Mouse (Mus musculus): ENCODE results near the gene Map2k4. TPM values are rescaled to one million over a fixed set of nuclear protein-coding genes. Genes with fewer than 3 reads are reported as not detected.

The Map2k4 gene
- polyA plus RNA-seq, 1 experiment from 2014 or later, result 61.0 TPM

DNA sequence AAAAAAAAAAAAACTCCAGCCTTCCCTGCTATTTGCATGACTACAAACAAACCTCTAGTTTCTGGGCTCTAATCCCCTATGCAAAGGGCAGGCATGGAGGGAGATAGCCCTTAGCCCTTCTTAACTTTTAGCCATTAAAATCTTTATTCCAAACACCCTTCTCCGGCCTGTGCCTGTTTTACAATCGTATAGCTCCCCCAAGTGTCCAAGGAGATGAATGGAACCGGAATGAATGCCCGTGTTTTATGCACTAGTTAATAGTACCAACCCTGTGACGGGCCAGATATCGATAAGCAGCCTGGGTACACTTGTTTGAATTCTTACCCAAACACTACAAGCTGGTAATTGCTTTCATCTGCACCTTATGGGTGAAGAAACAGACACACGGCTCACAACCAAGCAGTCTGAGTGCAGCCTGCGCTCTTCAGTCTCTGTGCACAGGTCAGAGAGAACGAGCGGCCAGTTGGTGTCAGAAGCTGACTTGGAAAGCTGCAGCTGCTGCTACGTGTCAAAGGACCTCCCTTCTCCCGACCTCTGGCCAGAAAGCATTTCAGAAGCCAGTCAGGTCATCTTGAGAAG is 109.2 kb downstream of the Map2k4 start:
- Histone ChIP-seq H3K27ac (no peak overlapping the region), H3K9ac (no peak overlapping the region), H3K36me3 (no peaks in the 10 kb centered on the region), H3K4me3 (no peak overlapping the region), H3K9me3 (no peaks in the 10 kb centered on the region), H3K4me2 (no peak overlapping the region; the same call in 1 of the 2 replicates), H3K27me3 (no peaks in the 10 kb centered on the region), H3K4me1 (no peaks in the 10 kb centered on the region)
- 19% methylated on average over 12 of the region's 12 CpGs for WGBS
- no peak for ATAC-seq (ENCODE audit: borderline replicate concordance, extremely low read depth, low FRiP score, low TSS enrichment)

GRCm38 (mm10) chr11:65667348-65667969 is 120.6 kb downstream of the Map2k4 start:
- H3K36me3 ChIP-seq, result no peaks in the 10 kb centered on the region
- H3K4me1 ChIP-seq, result peaks cover 12% of the 10 kb centered on the region; the same call in 1 of the 2 replicates
- peak overlapping the region; percentile 50 for H3K27ac ChIP-seq
- H3K9me3 ChIP-seq, result no peaks in the 10 kb centered on the region
- H3K27me3 ChIP-seq, result no peaks in the 10 kb centered on the region
- WGBS, result 25% methylated on average over 6 of the region's 6 CpGs
- H3K9ac ChIP-seq, result no peak overlapping the region
- H3K4me3 ChIP-seq, result no peak overlapping the region
- no peak overlapping the region for H3K4me2 ChIP-seq
- ATAC-seq (ENCODE audit: borderline replicate concordance, extremely low read depth, low FRiP score, low TSS enrichment), result no peak

GRCm38 (mm10) chr11:65664903-65665302 is 123.2 kb downstream of the Map2k4 start:
- no peak overlapping the region for H3K27ac ChIP-seq
- H3K4me3 ChIP-seq, result no peak overlapping the region
- 56% methylated on average over 6 of the region's 6 CpGs for WGBS
- ATAC-seq (ENCODE audit: borderline replicate concordance, extremely low read depth, low FRiP score, low TSS enrichment), result no peak
- no peaks in the 10 kb centered on the region for H3K9me3 ChIP-seq
- H3K4me2 ChIP-seq, result no peak overlapping the region
- H3K4me1 ChIP-seq, result peaks cover 16% of the 10 kb centered on the region; the same call in 1 of the 2 replicates
- H3K27me3 ChIP-seq, result no peaks in the 10 kb centered on the region
- no peaks in the 10 kb centered on the region for H3K36me3 ChIP-seq
- H3K9ac ChIP-seq, result no peak overlapping the region

GRCm38 (mm10) chr11:65661790-65662522 is 126.1 kb downstream of the Map2k4 start:
- Histone ChIP-seq H3K4me2 (no peak overlapping the region), H3K27me3 (no peaks in the 10 kb centered on the region), H3K27ac (no peak overlapping the region), H3K9me3 (no peaks in the 10 kb centered on the region), H3K4me3 (no peak overlapping the region), H3K36me3 (no peaks in the 10 kb centered on the region), H3K4me1 (0 out of 2 replicates have a peak, but pooled peaks cover 6% of the 10 kb centered on the region), H3K9ac (no peak overlapping the region)
- no peak for ATAC-seq (ENCODE audit: borderline replicate concordance, extremely low read depth, low FRiP score, low TSS enrichment)
- WGBS, result 37% methylated on average over 8 of the region's 8 CpGs

DNA sequence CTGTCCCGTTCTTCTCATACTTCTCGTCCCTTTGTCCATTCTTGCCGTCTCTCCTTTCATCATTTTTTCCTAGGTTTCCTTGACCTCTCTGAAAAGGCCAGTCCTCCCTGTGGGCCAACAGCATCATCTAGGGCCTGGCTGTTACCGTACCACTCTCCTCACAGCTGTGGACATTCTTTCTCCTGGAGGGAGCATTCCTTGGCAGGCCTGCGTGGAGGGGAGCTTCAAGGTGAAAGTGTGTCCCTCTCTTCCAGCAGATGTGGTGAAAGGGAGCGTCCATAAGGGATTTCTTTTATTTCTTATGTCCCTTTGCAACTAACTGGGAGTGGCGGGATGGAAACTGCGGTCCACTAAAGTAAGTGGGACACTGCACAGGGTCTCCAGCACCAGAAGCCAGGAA is 134.2 kb downstream of the Map2k4 start:
- H3K36me3 ChIP-seq, result no peaks in the 10 kb centered on the region
- no peak for ATAC-seq (ENCODE audit: borderline replicate concordance, extremely low read depth, low FRiP score, low TSS enrichment)
- no peak overlapping the region for H3K4me3 ChIP-seq
- H3K27me3 ChIP-seq, result no peaks in the 10 kb centered on the region
- peaks cover 16% of the 10 kb centered on the region for H3K4me1 ChIP-seq
- no peak overlapping the region for H3K27ac ChIP-seq
- 76% methylated on average over 8 of the region's 8 CpGs for WGBS
- no peak overlapping the region for H3K4me2 ChIP-seq
- no peak overlapping the region for H3K9ac ChIP-seq
- no peaks in the 10 kb centered on the region for H3K9me3 ChIP-seq

GRCm38 (mm10) chr11:65651426-65651825 is 136.7 kb downstream of the Map2k4 start:
- Histone ChIP-seq H3K36me3 (no peaks in the 10 kb centered on the region), H3K4me3 (no peak overlapping the region), H3K27ac (no peak overlapping the region), H3K27me3 (no peaks in the 10 kb centered on the region), H3K9ac (no peak overlapping the region), H3K9me3 (no peaks in the 10 kb centered on the region), H3K4me2 (no peak overlapping the region), H3K4me1 (peaks cover 16% of the 10 kb centered on the region)
- WGBS, result 27% methylated on average over 7 of the region's 7 CpGs
- no peak for ATAC-seq (ENCODE audit: borderline replicate concordance, extremely low read depth, low FRiP score, low TSS enrichment)

- peaks cover 16% of the 10 kb centered on the region for H3K4me1 ChIP-seq
- H3K27ac ChIP-seq, result no peak overlapping the region
- H3K4me2 ChIP-seq, result no peak overlapping the region
These were observed 138.0 kb downstream of the Map2k4 start for GRCm38 (mm10) chr11:65649956-65650715.

DNA sequence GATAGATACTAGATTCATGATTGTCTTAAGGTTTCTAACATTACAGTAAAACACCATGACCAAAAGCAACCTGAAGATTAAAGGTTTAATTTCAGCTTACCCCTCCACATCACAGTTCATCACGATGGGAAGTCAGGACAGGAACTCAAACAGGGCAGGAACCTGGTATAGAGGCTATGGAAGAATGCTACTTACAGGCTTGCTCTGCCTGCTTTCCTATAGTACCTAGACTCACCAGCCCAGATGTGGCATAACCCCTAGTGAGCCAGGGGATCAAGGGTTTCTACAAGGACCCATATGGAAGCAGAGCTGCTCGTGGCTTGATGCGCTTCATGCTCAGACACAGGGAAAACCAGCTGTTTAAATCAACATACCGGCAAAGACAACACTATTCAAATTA is 138.6 kb downstream of the Map2k4 start:
- WGBS, result 55% methylated on average over 4 of the region's 4 CpGs
- H3K9me3 ChIP-seq, result no peaks in the 10 kb centered on the region
- H3K27ac ChIP-seq, result no peak overlapping the region
- H3K36me3 ChIP-seq, result no peaks in the 10 kb centered on the region
- H3K4me2 ChIP-seq, result no peak overlapping the region
- H3K27me3 ChIP-seq, result no peaks in the 10 kb centered on the region
- ATAC-seq (ENCODE audit: borderline replicate concordance, extremely low read depth, low FRiP score, low TSS enrichment), result no peak
- no peak overlapping the region for H3K9ac ChIP-seq
- peaks cover 16% of the 10 kb centered on the region for H3K4me1 ChIP-seq
- no peak overlapping the region for H3K4me3 ChIP-seq

More at GRCm38 (mm10) chr11:65649956-65650715, 138.0 kb downstream of the Map2k4 start:
- 25% methylated on average over 4 of the region's 4 CpGs for WGBS
- peak; percentile 52; the same call in 1 of the 2 replicates for ATAC-seq (ENCODE audit: borderline replicate concordance, extremely low read depth, low FRiP score, low TSS enrichment)
- Histone ChIP-seq H3K9ac (no peak overlapping the region), H3K4me3 (no peak overlapping the region), H3K27me3 (no peaks in the 10 kb centered on the region), H3K36me3 (no peaks in the 10 kb centered on the region), H3K9me3 (no peaks in the 10 kb centered on the region)

DNA sequence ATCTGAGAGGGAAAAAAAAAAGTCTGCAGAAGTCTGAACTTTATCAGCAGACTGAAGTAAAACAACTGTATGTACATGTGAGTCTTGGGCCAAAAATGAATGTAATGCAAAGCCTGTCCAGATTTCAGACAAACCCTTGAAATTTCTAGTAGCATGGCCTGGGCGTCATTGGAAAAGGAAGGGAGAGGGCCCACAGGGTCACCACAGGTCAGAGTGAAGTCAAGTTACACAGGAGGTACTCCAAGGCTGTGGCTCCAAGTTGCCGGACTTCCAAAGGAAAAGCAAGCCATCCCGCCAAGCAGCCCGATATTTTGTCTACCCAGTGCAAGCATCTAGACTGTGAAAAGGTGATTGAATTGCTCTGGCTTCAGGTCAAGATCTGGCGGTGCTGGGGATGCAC is 141.8 kb downstream of the Map2k4 start:
- Histone ChIP-seq H3K27me3 (no peaks in the 10 kb centered on the region), H3K4me3 (no peak overlapping the region), H3K9ac (no peak overlapping the region), H3K4me1 (peaks cover 16% of the 10 kb centered on the region), H3K27ac (no peak overlapping the region), H3K4me2 (no peak overlapping the region), H3K9me3 (no peaks in the 10 kb centered on the region), H3K36me3 (no peaks in the 10 kb centered on the region)
- no peak for ATAC-seq (ENCODE audit: borderline replicate concordance, extremely low read depth, low FRiP score, low TSS enrichment)
- 46% methylated on average over 5 of the region's 5 CpGs for WGBS

DNA sequence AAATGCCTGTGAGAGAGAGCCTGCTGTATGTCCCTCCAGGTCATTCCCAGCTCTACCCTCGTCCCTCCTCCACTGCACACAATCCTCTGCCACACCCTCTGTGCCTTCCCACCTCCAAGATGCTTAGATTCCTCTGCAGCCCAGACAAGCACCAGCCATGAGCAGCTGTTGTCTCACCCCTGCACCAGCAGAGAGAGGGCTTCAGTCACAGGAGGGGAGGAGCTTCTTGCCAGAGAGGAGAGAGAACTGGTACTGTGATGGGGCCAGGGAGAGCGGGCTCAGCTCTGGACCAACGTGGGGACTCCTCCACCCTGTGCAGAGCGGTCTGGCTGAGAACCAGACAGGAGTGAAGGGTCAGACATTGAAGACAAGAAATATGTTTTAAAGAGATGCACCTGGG is 143.6 kb downstream of the Map2k4 start:
- WGBS, result 42% methylated on average over 4 of the region's 4 CpGs
- Histone ChIP-seq H3K9ac (no peak overlapping the region), H3K27me3 (no peaks in the 10 kb centered on the region), H3K4me1 (peaks cover 5% of the 10 kb centered on the region; the same call in 1 of the 2 replicates), H3K9me3 (no peaks in the 10 kb centered on the region), H3K36me3 (no peaks in the 10 kb centered on the region), H3K4me3 (no peak overlapping the region), H3K27ac (no peak overlapping the region), H3K4me2 (no peak overlapping the region)
- no peak for ATAC-seq (ENCODE audit: borderline replicate concordance, extremely low read depth, low FRiP score, low TSS enrichment)

GRCm38 (mm10) chr11:65640261-65640660 is 147.8 kb downstream of the Map2k4 start:
- Histone ChIP-seq H3K27ac (no peak overlapping the region), H3K9ac (no peak overlapping the region), H3K4me2 (no peak overlapping the region), H3K4me3 (no peak overlapping the region), H3K9me3 (no peaks in the 10 kb centered on the region), H3K36me3 (no peaks in the 10 kb centered on the region), H3K27me3 (no peaks in the 10 kb centered on the region), H3K4me1 (0 out of 2 replicates have a peak, but pooled peaks cover 4% of the 10 kb centered on the region)
- no peak for ATAC-seq (ENCODE audit: borderline replicate concordance, extremely low read depth, low FRiP score, low TSS enrichment)
- WGBS, result 46% methylated on average over 6 of the region's 6 CpGs
